Mouse (Mus musculus) gastrocnemius, postnatal 36 days (tissue): Measurements from ENCODE around the gene Gm9789. TPM values are rescaled to one million over a fixed set of nuclear protein-coding genes. Genes with fewer than 3 reads are reported as not detected.
"Not testable (repeated sequence)": the region's sequence is repeated elsewhere in the genome, so short reads cannot be mapped to it uniquely, and the experiment has no call there.

Experiments used
- DNase-seq, 2 experiments: peaks; one replicate each; pipeline ENCODE4 v3.0.0; 2022
- intact Hi-C: fragments of 180-260 bp; cut with DNase I; formaldehyde crosslinking; loops from one replicate; pipeline ENCODE4 v1.15.1; 2025
- long read RNA-seq, 2 experiments: library from polyadenylated mRNA; stranded (forward); transcript quantifications; one replicate each; pipeline ENCODE4 v2.0.0; 2021
- total RNA-seq, 2 experiments: library from RNA; stranded (reverse); gene quantifications; 2 replicates each; pipeline ENCODE4 v1.2.3; 2021

Gene Gm9789
- total RNA-seq: not detected
- long read RNA-seq, experiment 1: 0 reads
- long read RNA-seq, experiment 2: 0 reads

DNA sequence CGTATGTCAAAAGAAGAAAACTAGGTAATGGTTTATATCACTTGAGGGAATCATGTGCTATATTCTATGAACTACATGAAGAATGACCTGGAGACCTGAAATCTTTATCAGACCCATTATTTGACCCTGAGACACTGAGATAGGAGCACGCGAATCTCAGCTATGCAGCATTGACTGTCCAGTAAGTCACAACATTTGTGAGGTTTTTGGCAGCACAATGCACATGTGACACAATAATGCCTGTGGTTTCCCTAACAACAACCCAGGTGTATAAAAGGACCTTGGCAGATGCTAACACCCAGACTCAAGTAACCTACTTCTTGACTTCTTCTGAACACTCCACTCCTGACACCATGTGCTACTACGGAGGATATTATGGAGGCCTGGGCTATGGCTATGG is at the start of gene Gm9789:
Gm9789 (plus strand) TSS at position 301 of the 400 bp plus-strand sequence.
- intact Hi-C loops: no loop called here
- DNase-seq: no peak

DNA sequence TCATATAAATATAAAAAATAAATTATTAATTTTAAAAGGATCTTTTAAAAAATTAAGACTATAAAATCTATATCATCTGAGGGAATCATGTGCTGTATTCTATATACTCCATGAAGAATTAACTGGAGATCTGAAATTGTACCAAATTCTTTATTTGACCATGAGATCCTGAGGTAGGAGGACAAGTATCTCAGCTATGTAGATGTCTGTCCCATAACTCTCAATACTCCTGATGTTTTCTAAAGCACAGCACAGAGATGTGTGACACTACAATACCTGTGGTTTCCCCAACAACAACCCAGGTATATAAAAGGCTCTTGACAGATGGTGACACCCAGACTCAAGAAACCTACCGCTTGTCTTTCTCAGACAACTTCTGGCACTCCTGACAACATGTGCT is 17.2 kb upstream of the Gm9789 start, which contains the start of gene Gm6358:
Gm6358 (plus strand) TSS at position 301 of the 400 bp plus-strand sequence.
- no peak for DNase-seq
- intact Hi-C loops: no loop called here

DNA sequence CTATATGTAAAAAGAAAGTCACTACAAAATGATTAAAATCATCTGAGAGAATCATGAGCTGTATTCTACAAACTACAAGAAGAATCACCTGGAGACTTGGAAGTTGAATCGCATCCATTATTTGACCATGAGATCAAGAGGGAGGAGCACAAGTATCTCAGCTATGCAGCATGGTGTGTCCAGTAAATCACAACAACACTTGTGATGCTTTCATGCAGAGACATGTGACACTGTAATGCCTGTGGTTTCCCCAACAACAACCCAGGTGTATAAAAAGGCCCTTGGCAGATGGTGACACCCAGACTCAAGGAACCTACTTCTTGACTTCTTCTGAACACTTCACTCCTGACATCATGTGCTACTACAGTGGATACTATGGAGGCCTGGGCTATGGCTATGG is 7.0 kb upstream of the Gm9789 start, which contains the start of gene Gm10061:
Gm10061 (plus strand) TSS at position 301 of the 400 bp plus-strand sequence.
- no peak for DNase-seq
- intact Hi-C loops: no loop called here

DNA sequence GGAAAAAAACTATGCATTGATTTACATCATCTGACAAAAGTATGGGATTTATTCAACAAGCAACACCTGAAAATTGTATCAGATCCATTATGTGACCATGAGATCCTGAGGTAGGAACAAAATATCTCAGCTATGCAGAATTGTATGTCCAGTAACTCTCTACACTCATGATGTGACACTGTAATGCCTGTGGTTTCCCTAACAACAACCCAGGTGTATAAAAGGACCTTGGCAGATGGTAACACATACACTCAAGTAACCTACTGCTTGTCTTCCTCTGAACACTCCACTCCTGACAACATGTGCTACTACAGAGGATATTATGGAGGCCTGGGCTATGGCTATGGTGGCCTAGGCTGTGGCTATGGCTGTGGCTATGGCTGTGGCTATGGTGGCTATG is 11.4 kb downstream of the Gm9789 start, which contains the start of gene Gm7735:
Gm7735 (plus strand) TSS at position 301 of the 400 bp plus-strand sequence.
- DNase-seq, intact Hi-C loops: not testable (repeated sequence)

DNA sequence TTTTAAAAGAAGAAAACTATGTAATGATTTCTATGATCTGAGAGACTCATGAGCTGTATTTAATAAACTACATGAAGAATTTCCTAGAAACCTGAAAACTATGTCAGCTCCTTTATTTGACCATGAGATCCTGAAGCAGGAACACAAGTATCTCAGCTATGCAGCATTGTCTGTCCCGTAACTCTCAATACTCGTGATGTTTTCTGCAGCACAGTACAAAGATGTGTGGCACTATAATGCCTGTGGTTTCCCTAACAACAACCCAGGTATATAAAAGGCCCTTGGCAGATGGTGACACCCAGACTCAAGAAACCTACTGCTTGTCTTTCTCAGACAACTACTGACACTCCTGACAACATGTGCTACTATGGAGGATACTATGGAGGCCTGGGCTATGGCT is 16.7 kb downstream of the Gm9789 start, which contains the start of gene 1110057P08Rik:
1110057P08Rik (plus strand) TSS at position 301 of the 400 bp plus-strand sequence.
- no peak for DNase-seq
- intact Hi-C loops: no loop called here

DNA sequence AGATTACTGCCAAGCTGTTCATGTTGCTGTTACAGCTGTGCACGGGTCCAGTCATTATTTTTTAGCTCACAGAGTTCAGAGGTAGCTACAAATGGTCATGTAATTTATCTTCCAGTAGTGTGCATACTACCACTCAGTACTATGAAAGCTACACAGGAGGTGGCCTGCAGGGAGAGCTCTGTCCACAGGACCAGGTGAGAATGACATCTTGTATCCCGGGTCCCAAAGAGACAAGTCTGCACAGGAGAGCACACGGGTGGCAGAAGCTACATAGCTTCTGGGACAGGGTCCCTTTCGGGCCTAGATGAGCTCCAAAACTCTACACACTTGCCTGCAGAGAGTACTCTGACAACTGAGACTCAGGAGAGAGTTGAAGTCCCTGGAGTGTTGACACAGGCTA is 30.9 kb downstream of the Gm9789 start:
- intact Hi-C loops: no loop called here
- no peak for DNase-seq

DNA sequence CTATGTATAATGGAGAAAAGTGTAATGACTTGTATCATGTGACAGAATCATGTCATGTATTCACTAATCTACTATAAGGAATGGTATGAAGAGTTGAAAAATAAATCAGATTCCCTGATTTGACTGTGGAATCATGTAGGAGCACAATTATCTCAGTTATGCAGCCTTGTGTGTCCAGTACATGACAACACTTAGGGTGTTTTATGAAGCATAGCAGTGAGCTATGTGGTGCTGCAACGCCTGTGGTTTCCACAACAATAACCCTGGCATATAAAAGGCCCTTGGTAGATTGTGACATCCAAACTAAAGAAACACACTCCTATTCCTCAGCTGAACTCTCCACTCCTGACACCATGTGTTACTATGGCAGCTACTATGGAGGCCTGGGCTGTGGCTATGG is 47.8 kb downstream of the Gm9789 start, which contains the start of gene Krtap20-2:
Krtap20-2 (plus strand) TSS at position 301 of the 400 bp plus-strand sequence.
- DNase-seq: no peak
- intact Hi-C loops: no loop called here

Other genes starting within 250 kb of the Gm9789 start
- not detected for gene Krtap19-9b, start 225.7 kb upstream of the Gm9789 start, total RNA-seq
- not detected for gene Krtap16-3, start 195.1 kb upstream of the Gm9789 start, total RNA-seq
- gene Krtap22-2, start 147.2 kb upstream of the Gm9789 start, total RNA-seq: not detected
- gene Gm10229, start 142.7 kb upstream of the Gm9789 start, total RNA-seq: not detected
- gene Krtap6-1, start 126.3 kb upstream of the Gm9789 start, total RNA-seq: not detected
- gene Gm10228, start 116.5 kb upstream of the Gm9789 start, total RNA-seq: not detected
- not detected for gene Krtap6-5, start 110.1 kb upstream of the Gm9789 start, total RNA-seq
- not detected for gene 1110025L11Rik, start 94.0 kb upstream of the Gm9789 start, total RNA-seq
- gene Krtap6-3, start 73.9 kb upstream of the Gm9789 start, total RNA-seq: not detected
- gene Gm6358, start 17.1 kb upstream of the Gm9789 start, total RNA-seq: not detected
- gene Gm10061, start 6.9 kb upstream of the Gm9789 start, total RNA-seq: not detected
- not detected for gene Gm7735, start 11.5 kb downstream of the Gm9789 start, total RNA-seq
- not detected for gene 1110057P08Rik, start 16.8 kb downstream of the Gm9789 start, total RNA-seq
- gene Krtap20-2, start 47.9 kb downstream of the Gm9789 start, total RNA-seq: not detected
- not detected for gene Krtap21-1, start 245.9 kb downstream of the Gm9789 start, total RNA-seq